Mouse (Mus musculus) liver, embryonic 14.5 days (tissue): ENCODE measurements around the gene Ripor1. TPM values are rescaled to one million over a fixed set of nuclear protein-coding genes. Genes with fewer than 3 reads are reported as not detected.

Source experiments
- ATAC-seq: fragments of 200-750 bp; cut with Nextera tagmentation; 2 replicates; pipeline ENCODE4 v1.8.0; 2017; ENCODE audit warnings: moderate number of reproducible peaks, mild to moderate bottlenecking, moderate library complexity; ENCODE audit not compliant: insufficient read depth
- DNase-seq, 3 experiments: peaks; one replicate each; pipeline ENCODE4 v3.0.0-alpha.2; 2012 to 2013; ENCODE audit warnings: low read depth in 3 of 3, low spot score in 3 of 3
- H3K27ac ChIP-seq: fragments of 300-500 bp; sonication (generic); 2 replicates; pipeline ENCODE4 v1.5.1; 2014; ENCODE audit warnings: moderate library complexity, mild to moderate bottlenecking, control low read depth, inconsistent platforms
- H3K27me3 ChIP-seq: fragments of 300-500 bp; sonication (generic); 2 replicates; pipeline ENCODE4 v1.6.1; 2014; ENCODE audit warnings: mild to moderate bottlenecking, low read length, moderate library complexity; ENCODE audit not compliant: control insufficient read depth, insufficient read depth
- H3K36me3 ChIP-seq: fragments of 300-500 bp; sonication (generic); replicated peaks from 2 replicates; pipeline ENCODE4 v1.6.1; 2014; ENCODE audit warnings: low read depth; ENCODE audit not compliant: control insufficient read depth, insufficient read depth
- H3K4me1 ChIP-seq, 2 experiments: fragments of 200-500 bp in 1 of 2; fragments of 300-500 bp in 1 of 2; sonication (generic) in 1 of 2; replicated peaks; 2 replicates each; pipeline ENCODE4 v1.6.1; 2012 to 2014; ENCODE audit warnings: antibody characterized with exemption in 1 of 2, inconsistent platforms in 1 of 2, low read length in 1 of 2; ENCODE audit not compliant: control insufficient read depth in 2 of 2, insufficient read depth in 2 of 2
- H3K4me2 ChIP-seq: fragments of 300-500 bp; sonication (generic); 2 replicates; pipeline ENCODE4 v1.6.1; 2014; ENCODE audit warnings: low read depth, mild to moderate bottlenecking, control low read depth, moderate library complexity
- H3K4me3 ChIP-seq, 2 experiments: fragments of 200-500 bp in 1 of 2; fragments of 300-500 bp in 1 of 2; sonication (generic) in 1 of 2; 2 replicates each; pipeline ENCODE4 v1.5.1; 2012 to 2014; ENCODE audit warnings: low read depth in 2 of 2, low read length in 2 of 2, mild to moderate bottlenecking in 2 of 2, control low read depth in 1 of 2, inconsistent platforms in 1 of 2, moderate library complexity in 1 of 2; ENCODE audit not compliant: insufficient read depth in 1 of 2
- H3K9ac ChIP-seq: fragments of 300-500 bp; sonication (generic); replicated peaks from 2 replicates; pipeline ENCODE4 v1.6.1; 2014; ENCODE audit warnings: mild to moderate bottlenecking, control low read depth, moderate library complexity
- H3K9me3 ChIP-seq: fragments of 300-500 bp; sonication (generic); 2 replicates; pipeline ENCODE4 v1.6.1; 2016; ENCODE audit warnings: low read length, mixed read lengths; ENCODE audit not compliant: control insufficient read depth
- CTCF ChIP-seq: IDR thresholded peaks from 2 replicates; pipeline ENCODE4 v1.5.1; 2016; ENCODE audit warnings: antibody characterized with exemption, low read depth, control low read depth
- EP300 ChIP-seq: IDR thresholded peaks from 2 replicates; pipeline ENCODE4 v1.6.1; 2016; ENCODE audit warnings: antibody characterized with exemption, low read depth
- WGBS: fragments of 180-500 bp; shearing (Covaris S2); extraction: QIAGEN DNeasy Blood & Tissue Kit; methylation state at CpG from one replicate; pipeline ENCODE4 v1.1.7; 2014; ENCODE audit not compliant: insufficient replicate concordance; 5-methylcytosine and 5-hydroxymethylcytosine counted together
- polyA plus RNA-seq, 2 experiments: library from polyadenylated mRNA; depleted of rRNA in 1 of 2; stranded (reverse) in 1 of 2; unstranded in 1 of 2; fragments of >200 nt; fragmentation: Nextera tagmentation in 1 of 2; extraction: Ambion mirVana in 1 of 2; gene quantifications; 2 replicates each; pipeline versions ENCODE4 v1.2.1 to v1.2.3; 2012 to 2014

Ripor1 gene
- polyA plus RNA-seq, 2 experiments: 4.5 to 4.9 TPM

- no peak for TF ChIP-seq CTCF
- TF ChIP-seq EP300: no peak
- no peak overlapping the region for H3K4me3 ChIP-seq
- no peaks in the 10 kb centered on the region for H3K27me3 ChIP-seq
- H3K36me3 ChIP-seq: peaks cover 6% of the 10 kb centered on the region
- ATAC-seq: no peak
- H3K4me2 ChIP-seq: no peak overlapping the region
- H3K9ac ChIP-seq: no peak overlapping the region
- H3K9me3 ChIP-seq: no peaks in the 10 kb centered on the region
- WGBS: 75% methylated on average over 5 of the region's 5 CpGs
- H3K4me1 ChIP-seq: no peaks in the 10 kb centered on the region; a peak in 1 of 4 replicates
- no peak overlapping the region for H3K27ac ChIP-seq
- DNase-seq: no peak
Measured at GRCm38 (mm10) chr8:105618279-105618634, 13.2 kb downstream of the Ripor1 start.

DNA sequence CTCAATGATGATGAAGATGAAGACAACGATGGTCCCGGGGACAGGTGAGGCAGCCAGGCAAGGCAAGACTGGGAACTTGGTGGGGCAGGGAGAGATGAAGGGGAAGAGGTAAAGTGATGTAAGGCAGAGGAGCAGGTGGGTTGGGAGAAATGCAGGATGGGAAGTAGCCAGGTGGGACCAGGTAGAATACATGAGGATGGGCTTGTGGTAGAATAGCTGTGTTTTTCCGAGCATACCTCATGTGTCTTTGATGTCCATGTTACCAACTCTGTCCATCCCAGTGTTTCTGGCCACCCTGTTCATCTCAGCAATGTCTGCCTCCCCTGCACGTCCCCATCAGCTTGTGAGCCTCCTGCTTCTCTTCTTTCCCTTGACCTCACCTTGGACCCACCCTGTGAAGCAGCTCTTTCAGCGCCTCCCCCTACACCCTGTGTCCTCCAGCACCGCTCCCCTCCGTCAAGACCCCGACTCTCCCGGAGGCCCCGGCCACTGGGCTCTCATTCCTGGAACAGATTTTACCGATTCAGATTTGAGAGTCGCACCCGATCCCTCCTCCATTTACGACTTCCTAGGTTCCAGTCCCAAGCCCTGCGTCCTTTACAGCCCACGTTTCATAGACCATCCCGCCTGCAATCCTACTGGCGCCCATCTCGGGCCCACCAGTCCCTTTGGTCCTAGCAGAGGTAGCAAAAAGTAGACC lies 14.0 kb downstream of the Ripor1 start:
- Histone ChIP-seq H3K9me3 (no peaks in the 10 kb centered on the region), H3K27ac (no peak overlapping the region), H3K9ac (no peak overlapping the region), H3K27me3 (no peaks in the 10 kb centered on the region), H3K4me1 (no peaks in the 10 kb centered on the region; a peak in 1 of 4 replicates), H3K36me3 (peaks cover 6% of the 10 kb centered on the region), H3K4me3 (no peak overlapping the region), H3K4me2 (no peak overlapping the region)
- DNase-seq (no peak), ATAC-seq (no peak)
- WGBS: 81% methylated on average over 19 of the region's 19 CpGs
- TF ChIP-seq CTCF (no peak), EP300 (no peak)

- Histone ChIP-seq H3K4me3 (no peak overlapping the region), H3K27me3 (no peaks in the 10 kb centered on the region), H3K36me3 (peaks cover 6% of the 10 kb centered on the region), H3K27ac (no peak overlapping the region), H3K9ac (no peak overlapping the region), H3K9me3 (no peaks in the 10 kb centered on the region), H3K4me1 (no peaks in the 10 kb centered on the region; a peak in 1 of 4 replicates), H3K4me2 (no peak overlapping the region)
- no peak for DNase-seq
- TF ChIP-seq EP300: no peak
- no peak for TF ChIP-seq CTCF
- WGBS: 83% methylated on average over 19 of the region's 19 CpGs
- ATAC-seq: no peak
Measured at GRCm38 (mm10) chr8:105620211-105620610, 15.2 kb downstream of the Ripor1 start.

- Histone ChIP-seq H3K9ac (no peak overlapping the region), H3K4me2 (no peak overlapping the region), H3K27ac (no peak overlapping the region), H3K4me1 (no peaks in the 10 kb centered on the region; a peak in 1 of 4 replicates), H3K27me3 (no peaks in the 10 kb centered on the region), H3K9me3 (no peaks in the 10 kb centered on the region), H3K4me3 (no peak overlapping the region), H3K36me3 (peaks cover 6% of the 10 kb centered on the region)
- WGBS: 79% methylated on average over 21 of the region's 21 CpGs
- ATAC-seq: no peak
- no peak for TF ChIP-seq CTCF
- TF ChIP-seq EP300: no peak
- DNase-seq: no peak
Measured at GRCm38 (mm10) chr8:105620946-105621720, 16.1 kb downstream of the Ripor1 start.

DNA sequence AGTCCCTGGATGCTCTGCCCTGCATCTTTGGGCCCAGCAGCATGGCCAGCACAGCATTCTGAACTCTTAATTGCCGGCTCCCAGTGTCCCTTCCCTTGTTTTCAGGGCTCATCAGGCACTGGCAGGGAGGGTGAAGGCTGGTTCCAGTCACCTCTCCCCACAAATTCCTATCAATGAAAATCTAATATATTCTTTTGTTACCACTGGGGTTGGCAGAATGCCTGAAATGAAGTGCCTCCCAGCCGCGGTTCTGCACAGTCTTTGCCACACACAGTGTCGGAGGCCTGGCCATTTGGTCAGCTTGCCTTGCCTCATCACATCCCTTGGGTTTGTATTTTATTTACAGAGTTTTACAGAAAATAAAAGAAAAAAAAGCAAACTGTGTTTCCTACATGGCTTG lies 16.8 kb downstream of the Ripor1 start:
- H3K27me3 ChIP-seq: no peaks in the 10 kb centered on the region
- H3K9me3 ChIP-seq: no peaks in the 10 kb centered on the region
- H3K36me3 ChIP-seq: peaks cover 6% of the 10 kb centered on the region
- no peak for TF ChIP-seq EP300
- TF ChIP-seq CTCF: no peak
- H3K27ac ChIP-seq: no peak overlapping the region
- H3K4me1 ChIP-seq: no peaks in the 10 kb centered on the region; a peak in 1 of 4 replicates
- no peak overlapping the region for H3K9ac ChIP-seq
- WGBS: 74% methylated on average over 4 of the region's 4 CpGs
- DNase-seq (no peak), ATAC-seq (no peak)
- no peak overlapping the region for H3K4me3 ChIP-seq
- H3K4me2 ChIP-seq: no peak overlapping the region
